Mouse (Mus musculus): Measurements from ENCODE around the gene Ism1.
A peak's percentile ranks its signal among the peaks of the same experiment; 100 is the strongest.

The Ism1 gene

GRCm38 (mm10) chr2:139677809-139678274 is at the start of gene Ism1:
TSS of gene Ism1 (plus strand) at chr2:139678178.
- DNase-seq, result peak in 1 of 2 experiments; percentile 12

GRCm38 (mm10) chr2:139628731-139629130 is 49.2 kb upstream of the Ism1 start:
- DNase-seq, result no peak

GRCm38 (mm10) chr2:139629653-139630052 is 48.3 kb upstream of the Ism1 start:
- DNase-seq, result no peak

GRCm38 (mm10) chr2:139634506-139634905 is 43.5 kb upstream of the Ism1 start:
- no peak for DNase-seq

- no peak for DNase-seq
These were observed 40.1 kb upstream of the Ism1 start for GRCm38 (mm10) chr2:139637861-139638260.

- DNase-seq, result peak in 1 of 2 experiments; percentile 4
These were observed 36.1 kb upstream of the Ism1 start for GRCm38 (mm10) chr2:139641757-139642385.

GRCm38 (mm10) chr2:139649518-139649917 is 28.5 kb upstream of the Ism1 start:
- no peak for DNase-seq

GRCm38 (mm10) chr2:139656750-139657149 is 21.2 kb upstream of the Ism1 start:
- no peak for DNase-seq

GRCm38 (mm10) chr2:139671838-139672237 is 6.1 kb upstream of the Ism1 start:
- DNase-seq, result no peak

- DNase-seq, result no peak
These were observed 5.6 kb upstream of the Ism1 start for GRCm38 (mm10) chr2:139672371-139672770.

GRCm38 (mm10) chr2:139677065-139677762 is 764 bp upstream of the Ism1 start:
- DNase-seq, result peak; percentile 53 to 55

- peak; percentile 23 to 38 for DNase-seq
These were observed 530 bp downstream of the Ism1 start for GRCm38 (mm10) chr2:139678275-139679140.

- no peak for DNase-seq
These were observed 4.6 kb downstream of the Ism1 start for GRCm38 (mm10) chr2:139682540-139682939.

- DNase-seq, result no peak
These were observed 11.5 kb downstream of the Ism1 start for GRCm38 (mm10) chr2:139689442-139690003.

- DNase-seq, result peak; percentile 5 to 47
These were observed 15.5 kb downstream of the Ism1 start for GRCm38 (mm10) chr2:139693521-139693920.

GRCm38 (mm10) chr2:139694638-139695037 is 16.7 kb downstream of the Ism1 start:
- no peak for DNase-seq

GRCm38 (mm10) chr2:139696578-139696977 is 18.6 kb downstream of the Ism1 start:
- DNase-seq, result no peak

- no peak for DNase-seq
These were observed 22.6 kb downstream of the Ism1 start for GRCm38 (mm10) chr2:139700609-139701008.

- DNase-seq, result no peak
These were observed 27.0 kb downstream of the Ism1 start for GRCm38 (mm10) chr2:139704951-139705350.

- no peak for DNase-seq
These were observed 30.4 kb downstream of the Ism1 start for GRCm38 (mm10) chr2:139708194-139708899.

- no peak for DNase-seq
These were observed 33.7 kb downstream of the Ism1 start for GRCm38 (mm10) chr2:139711640-139712039.

GRCm38 (mm10) chr2:139712046-139712445 is 34.1 kb downstream of the Ism1 start:
- DNase-seq, result no peak

Data from kidney, adult 8-10 months (tissue).